Mouse (Mus musculus): Measurements from ENCODE around the gene Fgf5.

DNA sequence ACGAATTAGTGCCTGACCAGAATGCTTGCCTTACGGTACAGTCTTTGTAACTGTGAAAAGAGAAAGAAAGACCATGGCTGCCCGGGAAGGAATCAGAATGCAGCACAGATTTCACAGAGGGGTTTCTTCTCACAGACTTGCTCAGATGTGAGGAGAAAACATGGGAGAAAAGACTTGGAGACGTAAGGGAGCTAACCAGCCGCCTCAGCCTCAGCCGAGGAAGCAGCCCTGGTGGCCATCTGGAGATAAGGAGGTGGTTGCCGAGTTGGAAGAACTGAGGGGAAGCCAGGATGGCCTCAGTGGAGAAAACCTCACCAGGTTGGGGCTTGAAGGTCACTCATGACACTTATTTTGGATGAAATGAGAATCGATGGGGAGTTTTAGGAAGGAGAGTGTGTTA lies 8.7 kb upstream of the Fgf5 start:
- TF ChIP-seq GATA1 (IDR thresholded peaks at IDR 0.05; ENCODE audit: borderline replicate concordance, low read length), result no peak
- TF ChIP-seq FLI1 (IDR thresholded peaks at IDR 0.05; ENCODE audit: low read length), result no peak

Data from megakaryocyte, embryonic 14.5 days (primary cell).